Mouse (Mus musculus) small intestine, adult 2 months (tissue): ENCODE data around the gene Ttll8. TPM values are rescaled to one million over a fixed set of nuclear protein-coding genes. Genes with fewer than 3 reads are reported as not detected.

Experiments used
- H3K27ac ChIP-seq: fragments of 200-500 bp; 2 replicates; pipeline ENCODE4 v1.5.1; 2012; ENCODE audit warnings: low read depth, low read length, control low read depth, inconsistent platforms; ENCODE audit not compliant: insufficient read depth
- H3K27me3 ChIP-seq: fragments of 200-500 bp; 2 replicates; pipeline ENCODE4 v1.6.1; 2012; ENCODE audit warnings: mild to moderate bottlenecking, moderate library complexity, low read length, inconsistent platforms; ENCODE audit not compliant: control insufficient read depth, insufficient read depth
- H3K36me3 ChIP-seq: fragments of 200-500 bp; 2 replicates; pipeline ENCODE4 v1.6.1; 2012; ENCODE audit warnings: mild to moderate bottlenecking, low read length, control low read depth, inconsistent platforms; ENCODE audit not compliant: control insufficient read depth, insufficient read depth
- H3K4me1 ChIP-seq: fragments of 200-500 bp; 2 replicates; pipeline ENCODE4 v1.6.1; 2012; ENCODE audit warnings: low read length, inconsistent platforms, mixed read lengths; ENCODE audit not compliant: control insufficient read depth, insufficient read depth, insufficient read length
- H3K4me3 ChIP-seq: fragments of 200-500 bp; 2 replicates; pipeline ENCODE4 v1.5.1; 2012; ENCODE audit warnings: low read depth, mild to moderate bottlenecking, control low read depth, inconsistent platforms, low read length, moderate library complexity
- CTCF ChIP-seq: fragments of 200-500 bp; IDR thresholded peaks from 2 replicates; pipeline ENCODE4 v1.5.1; 2012; ENCODE audit warnings: low read depth, mild to moderate bottlenecking, control low read depth, inconsistent platforms, low read length, moderate library complexity, mixed read lengths; ENCODE audit not compliant: insufficient replicate concordance, insufficient read length; ENCODE audit errors: extremely low read depth
- POLR2A ChIP-seq: fragments of 200-500 bp; IDR thresholded peaks from 2 replicates; pipeline ENCODE4 v1.6.1; 2012; ENCODE audit warnings: low read depth, mild to moderate bottlenecking, control low read depth, inconsistent platforms, low read length, moderate library complexity
- WGBS: fragments of 180-500 bp; shearing (Covaris S2); methylation state at CpG from one replicate; pipeline ENCODE4 v1.1.7; 2018; 5-methylcytosine and 5-hydroxymethylcytosine counted together
- polyA plus RNA-seq: library from polyadenylated mRNA; depleted of rRNA; stranded (reverse); fragments of >200 nt; gene quantifications from 2 replicates; pipeline ENCODE4 v1.2.3, GENCODE M21; 2012

Ttll8 gene
- polyA plus RNA-seq, 1 experiment, result not detected

- 25% methylated on average over 22 of the region's 22 CpGs for WGBS
- Histone ChIP-seq H3K4me3 (peak overlapping the region; percentile 89), H3K4me1 (peaks cover 48% of the 10 kb centered on the region)
Measured at GRCm38 (mm10) chr15:88864270-88865030, 89.8 kb downstream of the Ttll8 start.

GRCm38 (mm10) chr15:88863695-88864231 is 90.5 kb downstream of the Ttll8 start:
- peak overlapping the region; percentile 82 for H3K27ac ChIP-seq
- WGBS, result 1% methylated on average over 39 of the region's 39 CpGs
- TF ChIP-seq POLR2A (no peak), CTCF (no peak)

More at GRCm38 (mm10) chr15:88864270-88865030, 89.8 kb downstream of the Ttll8 start:
- Histone ChIP-seq H3K27me3 (no peaks in the 10 kb centered on the region), H3K27ac (peak overlapping the region; percentile 82), H3K36me3 (peaks cover 22% of the 10 kb centered on the region)
- TF ChIP-seq CTCF (no peak), POLR2A (no peak)

GRCm38 (mm10) chr15:88862881-88863694 is 91.1 kb downstream of the Ttll8 start:
- Histone ChIP-seq H3K27ac (peak overlapping the region; percentile 83), H3K4me3 (peak overlapping the region; percentile 89), H3K4me1 (peaks cover 42% of the 10 kb centered on the region), H3K36me3 (peaks cover 22% of the 10 kb centered on the region), H3K27me3 (no peaks in the 10 kb centered on the region)
- under 1% methylated on average over 98 of the region's 98 CpGs for WGBS
- TF ChIP-seq CTCF (no peak), POLR2A (no peak)

More at GRCm38 (mm10) chr15:88863695-88864231, 90.5 kb downstream of the Ttll8 start:
- H3K4me1 ChIP-seq, result peaks cover 48% of the 10 kb centered on the region
- no peaks in the 10 kb centered on the region for H3K27me3 ChIP-seq
- H3K4me3 ChIP-seq, result peak overlapping the region; percentile 89
- peaks cover 22% of the 10 kb centered on the region for H3K36me3 ChIP-seq

- H3K27me3 ChIP-seq, result no peaks in the 10 kb centered on the region
- peaks cover 33% of the 10 kb centered on the region for H3K4me1 ChIP-seq
- H3K27ac ChIP-seq, result peak within 1 kb of the TSS; percentile 90
- H3K36me3 ChIP-seq, result peaks cover 22% of the 10 kb centered on the region
- under 1% methylated on average over 107 of the region's 107 CpGs for WGBS
- H3K4me3 ChIP-seq, result peak within 1 kb of the TSS; percentile 89
- TF ChIP-seq CTCF (no peak), POLR2A (peak; percentile 98)
Measured at GRCm38 (mm10) chr15:88861772-88862622, 92.2 kb downstream of the Ttll8 start, which contains the start of gene Pim3. Gene Pim3, plus strand, starts transcription at chr15:88862186.

GRCm38 (mm10) chr15:88860781-88861180 is 93.4 kb downstream of the Ttll8 start:
- TF ChIP-seq POLR2A (no peak), CTCF (no peak)
- H3K27ac ChIP-seq, result no peak overlapping the region
- WGBS, result 88% methylated on average over 3 of the region's 3 CpGs

GRCm38 (mm10) chr15:88859206-88859970 is 94.8 kb downstream of the Ttll8 start:
- H3K27me3 ChIP-seq, result no peaks in the 10 kb centered on the region
- no peak overlapping the region for H3K27ac ChIP-seq
- WGBS, result 80% methylated on average over 8 of the region's 8 CpGs
- H3K4me3 ChIP-seq, result no peak overlapping the region
- H3K36me3 ChIP-seq, result peaks cover 4% of the 10 kb centered on the region
- peaks cover 28% of the 10 kb centered on the region for H3K4me1 ChIP-seq
- TF ChIP-seq CTCF, result no peak
- no peak for TF ChIP-seq POLR2A

More at GRCm38 (mm10) chr15:88860781-88861180, 93.4 kb downstream of the Ttll8 start:
- Histone ChIP-seq H3K4me3 (no peak overlapping the region), H3K36me3 (peaks cover 16% of the 10 kb centered on the region), H3K27me3 (no peaks in the 10 kb centered on the region), H3K4me1 (peaks cover 25% of the 10 kb centered on the region)
